Comparison of ENCODE assay signal across 8 mouse cellular contexts in genomic region chr5:18358778-18359177, GRCm38 (mm10). TPM values are rescaled to one million over a fixed set of nuclear protein-coding genes. Genes with fewer than 3 reads are reported as not detected.
DNase-seq lines count a peak whose midpoint lies in the region; ATAC-seq lines count a peak whose summit lies in the region.

No protein-coding gene starts in this region.

- H3K9ac ChIP-seq in liver, embryonic 11.5 days (ENCODE audit: low read depth, low read length), result no peak overlapping the region
- 0 out of 2 replicates have a peak overlapping the region, but pooled peaks have one; percentile 80 for H3K9ac ChIP-seq in forebrain, embryonic 12.5 days
- H3K9ac ChIP-seq in limb, embryonic 13.5 days, result no peak overlapping the region

- no peak for DNase-seq in liver, embryonic 11.5 days (ENCODE audit: low spot score)
- DNase-seq in liver, result no peak
- DNase-seq in retina, embryonic 14.5 days (ENCODE audit: low spot score), result peak; percentile 11
- no peak for DNase-seq in frontal cortex, postnatal 14 days (ENCODE audit: low spot score in 2 of 2)
- no peak for DNase-seq in spleen, adult 18-20 months

- no peak overlapping the region for H3K27ac ChIP-seq in liver, embryonic 11.5 days (ENCODE audit: low read depth, low read length)
- H3K27ac ChIP-seq in forebrain, embryonic 12.5 days, result no peak overlapping the region
- H3K27ac ChIP-seq in limb, embryonic 13.5 days, result no peak overlapping the region

- H3K4me2 ChIP-seq in liver, embryonic 11.5 days, result peak overlapping the region; percentile 85
- H3K4me2 ChIP-seq in forebrain, embryonic 12.5 days, result peak overlapping the region; percentile 87
- H3K4me2 ChIP-seq in limb, embryonic 13.5 days (replicated peaks), result peak overlapping the region; percentile 94

- H3K36me3 ChIP-seq in liver, embryonic 11.5 days (ENCODE audit: control insufficient read depth, insufficient read depth, low read length), result no peaks in the 10 kb centered on the region
- H3K36me3 ChIP-seq in forebrain, embryonic 12.5 days (replicated peaks), result no peaks in the 10 kb centered on the region
- H3K36me3 ChIP-seq in limb, embryonic 13.5 days, result no peaks in the 10 kb centered on the region

- H3K4me3 ChIP-seq in liver, embryonic 11.5 days (ENCODE audit: low read depth, low read length), result peak overlapping the region; percentile 64; the same call in 1 of the 2 replicates
- peak overlapping the region; percentile 78 for H3K4me3 ChIP-seq in forebrain, embryonic 12.5 days (replicated peaks)
- H3K4me3 ChIP-seq in limb, embryonic 13.5 days, result peak overlapping the region; percentile 81

- H3K9me3 ChIP-seq in liver, embryonic 11.5 days (ENCODE audit: control insufficient read depth, low read length), result no peaks in the 10 kb centered on the region
- no peaks in the 10 kb centered on the region for H3K9me3 ChIP-seq in forebrain, embryonic 12.5 days
- no peaks in the 10 kb centered on the region for H3K9me3 ChIP-seq in limb, embryonic 13.5 days

- peaks cover 30% of the 10 kb centered on the region for H3K27me3 ChIP-seq in liver, embryonic 11.5 days (replicated peaks; ENCODE audit: control insufficient read depth, insufficient read depth, low read length)
- H3K27me3 ChIP-seq in forebrain, embryonic 12.5 days, result peaks cover 7% of the 10 kb centered on the region; the same call in 1 of the 2 replicates
- H3K27me3 ChIP-seq in limb, embryonic 13.5 days, result peaks cover 3% of the 10 kb centered on the region; the same call in 1 of the 2 replicates

- no peaks in the 10 kb centered on the region for H3K4me1 ChIP-seq in liver, embryonic 11.5 days (replicated peaks; ENCODE audit: control insufficient read depth, insufficient read depth, low read length)
- 0 out of 2 replicates have a peak, but pooled peaks cover 9% of the 10 kb centered on the region for H3K4me1 ChIP-seq in forebrain, embryonic 12.5 days
- peaks cover 17% of the 10 kb centered on the region for H3K4me1 ChIP-seq in limb, embryonic 13.5 days

- no peak for ATAC-seq in liver, embryonic 11.5 days (replicated peaks; ENCODE audit: low FRiP score)
- no peak for ATAC-seq in forebrain, embryonic 12.5 days (ENCODE audit: low FRiP score)
- ATAC-seq in limb, embryonic 13.5 days (ENCODE audit: low FRiP score, low read depth), result no peak
- no peak for ATAC-seq in megakaryocyte-erythroid progenitor cell, adult 5-6 weeks (replicated peaks; ENCODE audit: low FRiP score, low TSS enrichment, poor library complexity, severe bottlenecking)

- 41% methylated on average over 6 of the region's 6 CpGs for WGBS in liver, embryonic 11.5 days
- WGBS in forebrain, embryonic 12.5 days, result 36% methylated on average over 6 of the region's 6 CpGs
- 32% methylated on average over 6 of the region's 6 CpGs for WGBS in limb, embryonic 13.5 days

RNA-seq across cellular contexts. Expression of gene Gnai1, which starts 1.4 kb away (rescaled TPM):
- 7.4 and 7.5 TPM in 2 replicates for polyA plus RNA-seq in liver, embryonic 11.5 days (2014; fragmentation: Nextera tagmentation; extraction: Ambion mirVana)
- 21.3 and 21.6 TPM in 2 replicates for polyA plus RNA-seq in forebrain, embryonic 12.5 days (2016; fragmentation: Nextera tagmentation; extraction: Ambion mirVana)
- polyA plus RNA-seq in limb, embryonic 13.5 days (2015; fragmentation: Nextera tagmentation; extraction: Ambion mirVana), result 21.1 and 22.5 TPM in 2 replicates
- total RNA-seq in megakaryocyte-erythroid progenitor cell, adult 5-6 weeks (2014; fragmentation: Nextera tagmentation), result not detected in 2 replicates
- total RNA-seq in megakaryocyte-erythroid progenitor cell, adult 5-6 weeks (2017), result not detected in 2 replicates
